Mouse (Mus musculus): ENCODE data around the gene Pitpnc1. TPM values are rescaled to one million over a fixed set of nuclear protein-coding genes. Genes with fewer than 3 reads are reported as not detected.
A peak's percentile ranks its signal among the peaks of the same experiment; 100 is the strongest.

Pitpnc1 gene
- polyA plus RNA-seq, 1 experiment from 2014 or later: 35.2 TPM

GRCm38 (mm10) chr11:107272351-107272975, 198.0 kb downstream of the Pitpnc1 start:
- Histone ChIP-seq H3K4me1 (replicated peaks) (peaks cover 29% of the 10 kb centered on the region), H3K4me3 (no peak overlapping the region), H3K27me3 (no peaks in the 10 kb centered on the region), H3K9ac (no peak overlapping the region), H3K9me3 (no peaks in the 10 kb centered on the region), H3K4me2 (no peak overlapping the region), H3K27ac (peak overlapping the region; percentile 79), H3K36me3 (no peaks in the 10 kb centered on the region)
- 76% methylated on average over 11 of the region's 11 CpGs for WGBS
- ATAC-seq (ENCODE audit: low FRiP score): peak; percentile 43; the same call in 1 of the 2 replicates

GRCm38 (mm10) chr11:107270564-107270963, 199.9 kb downstream of the Pitpnc1 start:
- Histone ChIP-seq H3K36me3 (no peaks in the 10 kb centered on the region), H3K9me3 (no peaks in the 10 kb centered on the region), H3K4me1 (replicated peaks) (peaks cover 21% of the 10 kb centered on the region), H3K27me3 (no peaks in the 10 kb centered on the region), H3K27ac (no peak overlapping the region), H3K4me3 (no peak overlapping the region), H3K4me2 (no peak overlapping the region), H3K9ac (no peak overlapping the region)
- WGBS: 89% methylated on average over 9 of the region's 9 CpGs
- no peak for ATAC-seq (ENCODE audit: low FRiP score)

GRCm38 (mm10) chr11:107267522-107267921, 203.0 kb downstream of the Pitpnc1 start:
- H3K27me3 ChIP-seq: no peaks in the 10 kb centered on the region
- no peaks in the 10 kb centered on the region for H3K9me3 ChIP-seq
- ATAC-seq (ENCODE audit: low FRiP score): no peak
- H3K4me3 ChIP-seq: no peak overlapping the region
- H3K9ac ChIP-seq: no peak overlapping the region
- H3K4me1 ChIP-seq (replicated peaks): peaks cover 19% of the 10 kb centered on the region
- no peak overlapping the region for H3K4me2 ChIP-seq
- no peak overlapping the region for H3K27ac ChIP-seq
- no peaks in the 10 kb centered on the region for H3K36me3 ChIP-seq
- WGBS: 99% methylated on average over 3 of the region's 3 CpGs

- WGBS: 85% methylated on average over 4 of the region's 4 CpGs
- H3K9me3 ChIP-seq: no peaks in the 10 kb centered on the region
- H3K36me3 ChIP-seq: no peaks in the 10 kb centered on the region
- H3K4me3 ChIP-seq: no peak overlapping the region
- peaks cover 11% of the 10 kb centered on the region for H3K4me1 ChIP-seq (replicated peaks)
- no peaks in the 10 kb centered on the region for H3K27me3 ChIP-seq
- ATAC-seq (ENCODE audit: low FRiP score): no peak
- H3K9ac ChIP-seq: no peak overlapping the region
- H3K4me2 ChIP-seq: no peak overlapping the region
- no peak overlapping the region for H3K27ac ChIP-seq
Observed at GRCm38 (mm10) chr11:107265861-107266260, 204.6 kb downstream of the Pitpnc1 start.

- H3K9ac ChIP-seq: no peak overlapping the region
- no peak overlapping the region for H3K4me3 ChIP-seq
- H3K9me3 ChIP-seq: no peaks in the 10 kb centered on the region
- H3K4me1 ChIP-seq (replicated peaks): peaks cover 11% of the 10 kb centered on the region
- peak overlapping the region; percentile 12; the same call in 1 of the 2 replicates for H3K27ac ChIP-seq
- H3K36me3 ChIP-seq: no peaks in the 10 kb centered on the region
- no peak overlapping the region for H3K4me2 ChIP-seq
- no peaks in the 10 kb centered on the region for H3K27me3 ChIP-seq
- 70% methylated on average over 20 of the region's 20 CpGs for WGBS
- no peak for ATAC-seq (ENCODE audit: low FRiP score)
Observed at GRCm38 (mm10) chr11:107264889-107265615, 205.4 kb downstream of the Pitpnc1 start.

GRCm38 (mm10) chr11:107263838-107264237, 206.7 kb downstream of the Pitpnc1 start:
- Histone ChIP-seq H3K4me2 (no peak overlapping the region), H3K4me1 (replicated peaks) (peaks cover 11% of the 10 kb centered on the region), H3K27ac (no peak overlapping the region), H3K9me3 (no peaks in the 10 kb centered on the region), H3K36me3 (no peaks in the 10 kb centered on the region), H3K4me3 (no peak overlapping the region), H3K27me3 (no peaks in the 10 kb centered on the region), H3K9ac (no peak overlapping the region)
- no peak for ATAC-seq (ENCODE audit: low FRiP score)
- WGBS: 77% methylated on average over 9 of the region's 9 CpGs

GRCm38 (mm10) chr11:107259428-107259827, 211.1 kb downstream of the Pitpnc1 start:
- Histone ChIP-seq H3K36me3 (no peaks in the 10 kb centered on the region), H3K4me2 (no peak overlapping the region), H3K9ac (no peak overlapping the region), H3K27ac (no peak overlapping the region), H3K4me1 (replicated peaks) (peaks cover under 1% of the 10 kb centered on the region; the same call in 1 of the 2 replicates), H3K4me3 (no peak overlapping the region), H3K27me3 (no peaks in the 10 kb centered on the region), H3K9me3 (no peaks in the 10 kb centered on the region)
- 75% methylated on average over 7 of the region's 7 CpGs for WGBS
- ATAC-seq (ENCODE audit: low FRiP score): no peak

- no peak for ATAC-seq (ENCODE audit: low FRiP score)
- H3K9me3 ChIP-seq: no peaks in the 10 kb centered on the region
- H3K27me3 ChIP-seq: no peaks in the 10 kb centered on the region
- WGBS: 83% methylated on average over 11 of the region's 11 CpGs
- no peaks in the 10 kb centered on the region for H3K4me1 ChIP-seq (replicated peaks)
- no peak overlapping the region for H3K4me2 ChIP-seq
- H3K9ac ChIP-seq: no peak overlapping the region
- no peak overlapping the region for H3K4me3 ChIP-seq
- no peak overlapping the region for H3K27ac ChIP-seq
- H3K36me3 ChIP-seq: peaks cover 15% of the 10 kb centered on the region
Observed at GRCm38 (mm10) chr11:107255185-107255584, 215.3 kb downstream of the Pitpnc1 start.

- Histone ChIP-seq H3K4me1 (replicated peaks) (no peaks in the 10 kb centered on the region; the same call in 1 of the 2 replicates), H3K36me3 (peaks cover 15% of the 10 kb centered on the region), H3K27me3 (no peaks in the 10 kb centered on the region), H3K9me3 (no peaks in the 10 kb centered on the region), H3K9ac (no peak overlapping the region), H3K4me3 (no peak overlapping the region), H3K27ac (no peak overlapping the region), H3K4me2 (no peak overlapping the region)
- WGBS: 90% methylated on average over 7 of the region's 7 CpGs
- no peak for ATAC-seq (ENCODE audit: low FRiP score)
Observed at GRCm38 (mm10) chr11:107254181-107254580, 216.3 kb downstream of the Pitpnc1 start.

- Histone ChIP-seq H3K9me3 (no peaks in the 10 kb centered on the region), H3K4me3 (no peak overlapping the region), H3K27ac (no peak overlapping the region), H3K4me1 (replicated peaks) (no peaks in the 10 kb centered on the region; the same call in 1 of the 2 replicates), H3K4me2 (no peak overlapping the region), H3K36me3 (peaks cover 19% of the 10 kb centered on the region), H3K27me3 (no peaks in the 10 kb centered on the region), H3K9ac (no peak overlapping the region)
- WGBS: 95% methylated on average over 10 of the region's 10 CpGs
- ATAC-seq (ENCODE audit: low FRiP score): no peak
Observed at GRCm38 (mm10) chr11:107252026-107252425, 218.5 kb downstream of the Pitpnc1 start.

GRCm38 (mm10) chr11:107251460-107251859, 219.0 kb downstream of the Pitpnc1 start:
- Histone ChIP-seq H3K27me3 (no peaks in the 10 kb centered on the region), H3K36me3 (peaks cover 19% of the 10 kb centered on the region), H3K9me3 (no peaks in the 10 kb centered on the region), H3K27ac (no peak overlapping the region), H3K4me1 (replicated peaks) (no peaks in the 10 kb centered on the region; the same call in 1 of the 2 replicates), H3K9ac (no peak overlapping the region), H3K4me3 (no peak overlapping the region), H3K4me2 (no peak overlapping the region)
- no peak for ATAC-seq (ENCODE audit: low FRiP score)
- 92% methylated on average over 7 of the region's 7 CpGs for WGBS

- no peak for ATAC-seq (ENCODE audit: low FRiP score)
- Histone ChIP-seq H3K9ac (no peak overlapping the region), H3K4me1 (replicated peaks) (no peaks in the 10 kb centered on the region; the same call in 1 of the 2 replicates), H3K27ac (no peak overlapping the region), H3K4me3 (no peak overlapping the region), H3K9me3 (peaks cover 2% of the 10 kb centered on the region; the same call in 1 of the 2 replicates), H3K27me3 (no peaks in the 10 kb centered on the region), H3K36me3 (peaks cover 19% of the 10 kb centered on the region), H3K4me2 (no peak overlapping the region)
- WGBS: 97% methylated on average over 8 of the region's 8 CpGs
Observed at GRCm38 (mm10) chr11:107250882-107251281, 219.6 kb downstream of the Pitpnc1 start.
